Mouse (Mus musculus) adrenal gland (tissue): ENCODE data around the gene Lmod2.

Experiments
- intact Hi-C: fragments of 180-260 bp; cut with DNase I; formaldehyde crosslinking; loops from one replicate; pipeline ENCODE4 v1.15.1; 2025
- long read RNA-seq, 2 experiments: library from polyadenylated mRNA; unstranded; transcript quantifications; one replicate each; pipeline ENCODE4 v2.0.0; 2020; ENCODE audit warnings: borderline replicate concordance in 1 of 2; ENCODE audit not compliant: insufficient replicate concordance in 1 of 2

Gene Lmod2
- long read RNA-seq, experiment 1, result 0 reads
- long read RNA-seq, experiment 2, result 0 reads

DNA sequence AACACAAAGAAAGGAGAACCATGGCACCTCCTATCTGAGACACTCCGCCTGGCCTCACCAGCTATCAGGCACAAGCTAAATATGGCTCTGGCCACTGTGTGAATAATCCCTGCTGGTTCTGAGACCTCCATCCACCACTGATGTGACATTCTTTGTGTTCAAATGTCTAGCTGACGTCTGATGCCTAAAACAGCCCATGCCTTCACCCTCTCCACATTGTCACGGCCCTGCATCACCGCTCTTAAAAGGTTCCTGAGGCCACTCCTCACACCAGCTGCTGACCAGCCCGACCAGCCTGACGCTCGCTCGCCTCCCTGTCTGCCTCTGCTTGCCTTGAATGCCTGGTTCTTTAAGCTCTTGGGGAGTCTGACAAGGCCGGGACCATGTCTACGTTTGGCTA, at the start of gene Lmod2:
TSS of gene Lmod2 (plus strand) at position 263 of the 400 bp plus-strand sequence.
- intact Hi-C loops, result no loop called here

- intact Hi-C loops, result no loop called here
Measured at GRCm38 (mm10) chr6:24549801-24550200, 47.8 kb upstream of the Lmod2 start.

GRCm38 (mm10) chr6:24552046-24552445, 45.5 kb upstream of the Lmod2 start:
- intact Hi-C loops, result no loop called here

DNA sequence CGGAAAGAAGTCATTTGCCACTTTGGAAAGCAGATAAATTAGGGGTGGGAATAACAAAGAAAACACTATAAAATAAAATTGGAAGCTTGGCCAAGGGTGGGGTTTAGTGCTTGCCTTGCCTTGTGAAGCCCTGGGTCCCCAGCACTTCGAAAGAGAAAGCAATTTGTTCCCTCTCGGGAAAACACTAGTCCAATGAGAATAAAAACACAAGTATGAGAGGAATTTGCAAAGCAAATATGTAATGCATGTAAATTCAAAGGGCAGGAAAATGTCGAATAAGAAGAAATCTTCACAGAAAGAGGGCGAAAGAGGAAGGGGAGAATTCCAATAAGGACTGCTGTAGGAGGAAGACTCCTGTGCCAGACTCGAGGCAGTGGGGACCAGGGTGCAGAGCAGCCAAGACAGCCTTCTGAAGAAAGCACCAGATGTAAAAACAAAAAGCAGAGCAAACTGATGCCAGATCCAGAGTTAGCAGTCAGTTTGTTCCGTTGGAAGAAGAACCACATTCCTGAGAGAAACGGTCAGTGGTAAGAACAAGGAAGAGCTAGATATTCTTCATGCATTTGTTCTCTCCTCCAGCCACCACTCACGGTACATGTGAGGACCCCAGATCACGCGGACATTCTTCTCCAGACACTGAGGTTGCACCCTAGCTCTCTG, 43.0 kb upstream of the Lmod2 start:
- intact Hi-C loops, result no loop called here

DNA sequence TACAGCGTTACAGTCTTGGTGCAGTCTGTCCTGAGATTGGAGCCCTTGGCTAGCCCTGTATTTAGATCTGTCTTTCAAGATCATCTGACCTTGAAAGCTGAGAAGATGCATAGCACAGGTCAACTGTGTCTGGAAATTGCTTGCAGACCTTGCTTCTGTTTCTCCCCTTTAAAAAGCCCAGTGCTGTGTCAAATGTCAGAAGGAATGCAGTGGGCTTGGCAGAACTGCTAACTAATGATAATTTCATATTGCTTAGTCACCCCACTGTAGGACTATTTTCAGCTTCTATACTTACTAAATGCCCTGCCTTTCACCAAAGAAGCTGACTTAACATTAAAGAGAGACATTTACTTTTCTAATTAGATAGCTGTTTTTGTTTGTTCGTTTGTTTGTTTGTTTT, 42.1 kb upstream of the Lmod2 start:
- intact Hi-C loops, result no loop called here

GRCm38 (mm10) chr6:24564081-24564480, 33.5 kb upstream of the Lmod2 start:
- intact Hi-C loops, result no loop called here

- intact Hi-C loops, result loop anchor here (5.0 kb wide), 1 partner anchor 62 kb away; no protein-coding TSS in a partner anchor
Measured at GRCm38 (mm10) chr6:24564886-24565285, 32.7 kb upstream of the Lmod2 start.

DNA sequence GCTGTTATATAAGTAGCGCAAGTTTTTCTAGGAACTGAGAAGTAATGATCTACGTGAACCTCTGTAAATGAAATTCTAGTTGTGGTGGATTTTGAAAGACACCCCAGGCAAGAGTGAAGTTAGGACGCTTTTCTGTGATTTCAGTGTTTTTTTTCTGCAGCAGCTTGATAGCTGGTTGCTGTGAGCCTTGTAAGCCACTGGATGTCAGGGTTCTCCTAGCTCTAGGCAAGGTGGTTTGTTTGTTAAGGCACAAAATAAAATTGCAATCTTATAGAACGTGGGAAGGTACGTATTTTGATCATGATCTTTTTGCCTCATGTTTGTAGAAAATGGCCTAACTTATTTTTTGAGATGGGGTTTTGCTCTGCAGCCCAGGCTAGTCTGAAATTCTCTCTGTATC, 28.6 kb upstream of the Lmod2 start:
- intact Hi-C loops, result loop anchor here (5.0 kb wide), 1 partner anchor 58 kb away; no protein-coding TSS in a partner anchor

DNA sequence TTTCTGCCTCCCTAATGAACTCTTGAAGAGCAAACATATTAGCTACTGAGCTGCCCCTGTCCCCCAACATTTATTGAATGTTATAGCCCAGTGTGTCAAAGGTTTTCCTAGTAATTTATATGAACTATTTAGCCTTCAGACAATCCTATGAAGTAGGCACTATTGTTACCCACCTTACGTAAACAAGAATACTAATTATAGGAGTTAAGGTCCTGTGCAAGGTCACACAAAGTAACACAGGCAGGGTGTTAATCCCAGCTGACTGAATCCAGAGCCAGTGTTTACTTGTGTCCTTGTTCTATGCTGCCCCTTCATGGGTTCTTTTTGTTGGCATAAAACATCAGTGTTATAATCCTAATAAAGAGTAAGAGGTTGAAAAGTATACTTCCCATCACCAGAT, 27.9 kb upstream of the Lmod2 start:
- intact Hi-C loops, result loop anchor here (5.0 kb wide), 1 partner anchor 58 kb away; no protein-coding TSS in a partner anchor

DNA sequence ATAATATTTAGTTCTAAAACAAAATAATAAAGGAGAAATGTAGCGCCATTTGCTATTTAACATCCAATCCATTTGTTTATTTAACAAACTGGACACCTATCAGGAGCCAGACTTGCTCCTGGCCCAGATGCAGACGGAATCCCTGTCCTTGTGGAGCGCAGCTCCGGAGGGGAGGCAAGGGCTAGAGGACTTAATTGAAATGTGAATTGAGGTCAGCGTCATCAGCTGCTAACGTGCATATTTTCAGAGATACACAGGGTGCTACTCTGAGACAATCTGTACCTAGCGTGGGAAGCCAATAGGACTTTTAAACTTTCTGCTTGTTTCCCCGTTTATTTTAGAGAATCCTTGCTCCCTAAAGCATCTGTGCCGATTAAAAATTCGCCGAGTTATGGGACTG, 27.3 kb upstream of the Lmod2 start:
- intact Hi-C loops, result no loop called here

DNA sequence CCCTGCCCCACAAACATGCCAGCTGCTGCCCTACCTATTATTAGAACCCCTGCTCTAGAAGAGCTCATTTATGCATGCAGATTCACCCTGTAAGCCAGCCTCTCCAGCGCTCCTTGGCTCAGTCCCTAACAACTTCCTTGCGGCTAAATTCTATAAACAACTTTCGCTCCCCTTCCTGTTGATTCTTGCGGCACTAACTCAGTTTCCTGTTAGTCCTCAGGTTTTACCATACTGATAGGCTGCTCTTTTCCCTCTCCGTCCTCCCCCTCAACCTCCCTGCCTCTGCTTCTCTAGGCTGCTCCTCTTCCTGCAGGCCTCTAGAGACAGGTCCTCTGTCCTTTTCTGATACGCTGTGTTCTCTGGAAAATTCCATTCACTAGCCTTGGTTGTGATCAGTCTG, 26.4 kb upstream of the Lmod2 start:
- intact Hi-C loops, result no loop called here

GRCm38 (mm10) chr6:24572431-24572830, 25.1 kb upstream of the Lmod2 start:
- intact Hi-C loops, result no loop called here

DNA sequence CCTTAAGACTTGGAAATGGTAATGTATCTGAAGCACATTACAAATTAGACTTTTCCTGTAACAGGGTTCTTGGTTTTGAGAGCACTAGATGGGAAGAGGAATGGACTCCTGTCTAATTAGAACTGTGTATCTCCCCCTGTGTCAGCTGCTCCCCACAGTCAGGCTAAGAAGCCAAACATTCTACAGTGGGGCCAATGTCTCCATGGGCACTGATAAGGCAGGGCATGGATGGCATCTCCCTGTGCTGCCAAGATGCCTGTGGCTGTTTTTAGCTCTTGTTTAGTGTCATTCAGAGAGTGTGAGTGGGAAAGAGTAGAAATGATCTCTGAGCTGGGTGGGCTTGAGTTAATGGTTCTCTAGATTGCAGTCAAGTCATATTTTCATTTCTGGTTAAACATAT, 24.2 kb upstream of the Lmod2 start:
- intact Hi-C loops, result no loop called here

GRCm38 (mm10) chr6:24583456-24583855, 14.1 kb upstream of the Lmod2 start:
- intact Hi-C loops, result no loop called here

DNA sequence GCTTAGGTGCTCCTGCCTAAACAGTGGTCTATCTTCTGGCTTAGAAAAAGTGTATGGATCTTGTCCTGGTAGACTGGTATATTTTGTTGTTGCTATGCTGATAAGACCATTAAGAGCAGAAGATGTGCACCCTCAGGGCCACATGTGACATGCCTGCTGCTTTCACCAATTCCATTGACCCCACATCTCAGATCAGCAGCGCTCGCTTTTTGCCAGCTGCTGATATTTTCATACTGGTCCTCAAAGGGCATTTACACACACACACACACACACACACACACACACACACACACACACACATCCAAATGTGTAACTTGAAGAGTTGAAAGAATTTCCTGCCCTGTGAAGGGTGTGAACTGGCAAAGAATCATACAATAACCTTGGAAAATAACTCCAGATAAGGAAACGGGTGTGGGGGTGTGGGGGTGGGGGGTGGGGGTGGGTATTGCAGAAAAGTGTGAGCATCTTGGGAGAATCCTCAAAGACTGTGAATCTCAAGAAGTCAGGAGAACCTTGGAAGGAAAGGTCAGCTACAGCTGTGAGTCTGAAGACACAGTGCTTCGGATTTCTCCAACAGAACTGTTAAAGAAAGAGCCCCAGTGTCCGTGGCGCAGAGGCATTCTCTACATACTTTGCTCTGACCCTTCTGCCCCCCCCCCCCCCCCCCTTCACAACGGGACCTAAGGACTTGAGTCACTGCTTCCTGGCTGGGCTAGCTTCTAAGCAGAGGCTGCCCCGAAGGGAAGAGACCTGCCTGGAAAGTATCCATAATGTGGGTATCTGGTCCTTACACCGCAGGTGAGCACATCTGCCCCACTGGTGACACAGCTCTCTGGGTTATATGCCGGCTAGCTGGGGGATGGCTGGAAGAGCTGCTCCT, 11.9 kb upstream of the Lmod2 start:
- intact Hi-C loops, result no loop called here

DNA sequence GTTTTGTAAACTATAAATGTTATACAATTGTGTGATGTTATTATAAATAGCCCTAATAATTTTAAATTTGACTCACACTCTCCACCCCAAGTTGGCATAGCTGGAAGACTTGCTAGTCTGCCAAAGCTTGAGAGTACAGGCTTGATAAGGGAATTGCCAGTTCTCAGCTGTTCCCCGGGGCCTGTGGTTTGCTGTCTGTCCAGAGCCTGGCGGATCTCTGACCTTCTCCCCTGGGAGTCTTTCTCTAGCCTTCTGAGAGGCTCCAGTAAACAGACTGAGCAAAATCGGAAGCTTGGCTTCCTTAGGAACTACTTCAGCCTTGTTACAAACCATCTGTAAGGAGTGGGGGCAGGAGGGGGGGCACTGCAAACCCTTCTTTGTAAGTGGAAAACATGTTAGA, 10.7 kb upstream of the Lmod2 start:
- intact Hi-C loops, result no loop called here

DNA sequence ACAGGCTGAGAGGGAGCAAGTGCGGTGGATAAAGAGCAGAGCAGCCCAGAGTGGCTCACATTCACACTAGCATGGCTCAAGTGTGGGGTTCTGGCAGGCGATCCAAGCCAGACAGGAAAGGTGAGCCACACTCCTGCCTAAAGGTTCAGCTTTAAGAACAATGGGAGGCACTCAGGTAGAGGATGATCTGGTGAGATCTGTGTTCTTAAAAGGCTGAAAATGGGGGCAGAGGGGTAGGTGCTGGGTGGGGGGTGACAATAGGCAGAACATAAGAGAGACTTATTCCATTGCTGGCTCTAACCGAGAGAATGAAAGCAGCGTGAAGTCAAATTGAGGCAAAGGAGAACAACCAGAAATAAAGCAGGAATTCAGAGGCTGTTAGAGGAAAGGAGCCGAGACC, 7.3 kb upstream of the Lmod2 start:
- intact Hi-C loops, result no loop called here

GRCm38 (mm10) chr6:24591525-24592218, 5.9 kb upstream of the Lmod2 start:
- intact Hi-C loops, result no loop called here

DNA sequence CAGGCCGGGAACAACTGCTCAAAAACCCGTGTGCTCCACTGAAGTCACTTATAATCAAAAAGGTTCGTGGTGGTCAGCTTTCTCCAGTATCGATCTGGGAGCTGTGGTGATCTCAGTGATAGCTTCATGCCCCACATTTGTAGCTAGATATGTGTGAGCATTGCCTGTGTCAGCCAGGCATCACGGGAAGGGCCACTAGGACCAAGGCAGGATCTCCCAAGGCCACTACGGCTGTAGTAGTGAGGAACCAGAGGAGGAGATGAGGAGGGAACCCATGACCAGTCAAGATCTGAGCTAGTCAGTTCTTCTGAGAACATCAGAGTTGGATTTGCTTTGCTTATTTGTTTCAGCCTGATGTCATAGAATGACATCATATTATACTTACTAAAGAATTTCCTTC, 1.6 kb downstream of the Lmod2 start:
- intact Hi-C loops, result no loop called here

DNA sequence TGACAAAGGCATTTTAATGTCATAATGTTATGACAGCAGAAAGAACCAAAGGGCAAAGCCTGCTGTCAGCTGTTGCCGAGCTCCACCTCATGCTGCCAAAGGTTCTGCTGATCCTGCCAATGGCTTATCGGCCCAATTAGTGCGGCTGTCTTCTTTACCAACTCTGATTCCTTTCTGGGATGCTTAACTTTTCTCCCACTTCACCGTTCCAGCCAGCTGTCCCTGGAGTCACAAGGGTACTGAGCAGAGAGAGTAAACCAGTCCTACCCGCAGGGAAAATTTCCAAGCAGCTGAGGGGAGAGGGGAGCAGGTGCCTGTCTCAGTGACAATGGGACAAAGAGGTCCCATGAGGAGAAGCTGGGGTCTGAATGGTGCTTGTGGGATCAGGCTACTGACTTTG, 2.1 kb downstream of the Lmod2 start:
- intact Hi-C loops, result no loop called here

GRCm38 (mm10) chr6:24600134-24600533, 2.6 kb downstream of the Lmod2 start:
- intact Hi-C loops, result no loop called here

DNA sequence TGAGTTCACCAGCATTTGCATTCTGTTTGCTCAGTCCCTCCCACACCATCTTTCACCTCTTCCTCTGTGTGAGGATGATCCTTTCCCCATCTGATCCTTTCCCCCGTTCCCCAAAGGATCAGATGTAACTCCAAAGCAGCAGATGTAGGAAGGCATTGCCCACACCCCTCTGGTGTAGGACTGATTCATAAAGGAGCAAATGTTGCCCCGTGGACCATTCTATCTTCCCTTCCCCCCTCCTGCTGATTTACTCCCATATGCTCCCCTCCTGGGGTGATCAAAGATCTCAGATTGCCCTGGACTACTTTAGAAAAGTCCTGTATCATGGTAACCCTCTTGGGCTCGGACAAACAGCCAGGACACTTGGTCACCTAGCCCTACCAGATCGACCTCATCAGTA, 3.2 kb downstream of the Lmod2 start:
- intact Hi-C loops, result no loop called here
